Mouse (Mus musculus) cerebellum, adult 11-12 months (tissue): ENCODE data around the gene Cops4.

ENCODE experiments used
- DNase-seq: peaks from one replicate; pipeline ENCODE4 v3.0.0; 2022

The Cops4 gene

GRCm38 (mm10) chr5:100546294-100547080 is 28.4 kb downstream of the Cops4 start:
- no peak for DNase-seq

DNA sequence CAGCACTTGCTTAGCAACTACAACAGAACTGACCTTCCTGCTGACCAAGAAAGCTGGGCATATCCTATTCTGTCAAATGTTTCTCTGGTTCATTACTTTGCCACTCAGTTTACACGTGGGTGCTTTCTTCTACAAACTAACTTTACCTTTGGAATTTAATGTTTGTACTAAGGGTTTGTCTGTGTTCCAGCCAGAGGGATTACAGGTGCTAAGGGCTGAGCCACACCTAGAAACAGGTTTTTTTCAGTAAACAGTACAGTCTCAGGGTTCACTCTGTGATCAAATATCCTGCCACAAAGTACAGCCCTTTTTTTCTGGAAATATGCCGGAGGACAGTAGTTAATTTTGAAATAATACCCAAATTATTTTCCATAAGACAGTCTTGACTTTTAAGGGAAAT is 30.1 kb downstream of the Cops4 start:
- no peak for DNase-seq

GRCm38 (mm10) chr5:100549311-100549710 is 31.2 kb downstream of the Cops4 start:
- DNase-seq, result no peak

GRCm38 (mm10) chr5:100550151-100550550 is 32.0 kb downstream of the Cops4 start:
- DNase-seq, result no peak

DNA sequence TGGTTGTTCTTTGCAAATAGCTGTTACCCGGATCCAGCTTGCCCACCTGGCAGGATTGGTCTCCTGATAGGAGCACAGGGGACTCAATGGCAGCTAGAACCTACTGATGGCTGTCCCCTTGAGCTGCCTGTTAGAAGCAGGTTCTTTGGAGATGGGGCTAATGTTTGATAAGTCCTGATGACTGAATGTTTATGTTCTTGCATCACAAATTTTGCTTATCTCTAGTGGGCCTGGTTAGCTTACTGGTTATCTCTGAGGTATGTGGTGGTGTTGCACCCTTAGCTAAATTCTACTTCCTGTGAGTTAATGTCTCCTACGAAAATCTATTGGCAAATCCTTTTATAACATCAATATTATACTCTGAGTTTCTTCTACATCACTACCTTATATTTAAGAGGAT is 33.8 kb downstream of the Cops4 start:
- DNase-seq, result no peak

- DNase-seq, result no peak
These were observed 35.3 kb downstream of the Cops4 start for GRCm38 (mm10) chr5:100553426-100553825.

GRCm38 (mm10) chr5:100557019-100557418 is 38.9 kb downstream of the Cops4 start:
- no peak for DNase-seq

DNA sequence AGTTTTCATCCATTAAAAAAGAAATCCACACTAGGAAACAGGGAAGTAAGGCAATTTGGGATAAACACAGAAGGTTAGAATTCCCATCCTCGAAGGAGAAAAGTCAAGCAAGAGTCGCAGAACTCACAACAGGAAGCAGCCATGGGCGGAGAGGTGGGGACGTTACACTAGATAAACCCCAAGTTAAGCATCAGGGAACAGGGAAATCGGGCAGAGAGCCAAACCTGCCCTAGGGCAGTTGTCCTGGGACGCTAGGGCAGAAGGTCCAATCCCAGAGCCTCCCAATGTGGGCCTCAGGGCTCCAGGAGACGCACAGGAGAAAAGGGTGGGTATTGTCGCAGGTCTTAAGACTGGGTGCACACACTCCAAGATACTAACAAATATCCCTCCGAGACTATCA is 39.4 kb downstream of the Cops4 start:
- no peak for DNase-seq

- DNase-seq, result no peak
These were observed 40.7 kb downstream of the Cops4 start for GRCm38 (mm10) chr5:100558783-100559182.

GRCm38 (mm10) chr5:100559357-100559756 is 41.2 kb downstream of the Cops4 start:
- no peak for DNase-seq

DNA sequence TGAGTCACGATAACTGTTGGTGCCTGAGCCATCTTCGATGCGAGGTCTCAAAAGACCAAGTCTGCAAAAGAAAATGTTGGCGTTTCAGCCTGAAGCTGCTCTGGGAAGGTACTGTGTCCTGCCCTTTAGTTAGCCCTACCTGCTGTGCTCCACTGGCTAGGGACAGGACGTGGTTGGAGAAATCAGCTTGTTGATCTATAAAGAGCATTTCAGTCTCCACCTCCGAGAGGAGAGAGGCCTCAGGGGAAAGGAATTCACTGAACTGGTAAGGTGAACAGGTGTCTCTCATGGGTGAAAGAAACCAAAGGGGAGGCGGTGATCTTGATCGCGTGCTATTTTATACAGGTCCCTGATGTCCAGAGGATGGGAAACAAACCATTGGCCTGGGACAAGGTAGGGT is 44.6 kb downstream of the Cops4 start:
- DNase-seq, result no peak

- DNase-seq, result no peak
These were observed 48.7 kb downstream of the Cops4 start for GRCm38 (mm10) chr5:100566798-100567197.

GRCm38 (mm10) chr5:100567258-100568032 is 49.3 kb downstream of the Cops4 start:
- no peak for DNase-seq

DNA sequence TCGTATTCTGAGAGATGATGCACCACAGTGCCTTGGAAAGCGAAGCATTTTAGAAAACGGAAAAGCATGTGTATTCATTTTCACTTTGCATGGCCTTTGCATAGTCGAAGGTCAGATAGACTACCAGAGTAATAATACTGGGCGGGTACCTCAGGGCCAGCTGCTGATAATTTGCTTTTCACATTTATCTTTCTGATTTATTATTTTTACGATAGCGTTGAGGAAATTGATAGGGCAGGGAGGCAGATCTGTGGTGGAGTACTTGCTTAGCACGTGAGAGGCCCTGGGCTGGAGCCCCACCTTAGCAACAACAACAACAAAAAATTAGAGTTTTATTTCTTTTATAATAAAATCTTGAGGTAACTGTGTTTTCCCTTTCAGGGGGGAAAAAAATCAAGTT is 50.1 kb downstream of the Cops4 start:
- no peak for DNase-seq

- DNase-seq, result no peak
These were observed 50.7 kb downstream of the Cops4 start for GRCm38 (mm10) chr5:100568802-100569201.

- no peak for DNase-seq
These were observed 51.3 kb downstream of the Cops4 start for GRCm38 (mm10) chr5:100569250-100569934.

DNA sequence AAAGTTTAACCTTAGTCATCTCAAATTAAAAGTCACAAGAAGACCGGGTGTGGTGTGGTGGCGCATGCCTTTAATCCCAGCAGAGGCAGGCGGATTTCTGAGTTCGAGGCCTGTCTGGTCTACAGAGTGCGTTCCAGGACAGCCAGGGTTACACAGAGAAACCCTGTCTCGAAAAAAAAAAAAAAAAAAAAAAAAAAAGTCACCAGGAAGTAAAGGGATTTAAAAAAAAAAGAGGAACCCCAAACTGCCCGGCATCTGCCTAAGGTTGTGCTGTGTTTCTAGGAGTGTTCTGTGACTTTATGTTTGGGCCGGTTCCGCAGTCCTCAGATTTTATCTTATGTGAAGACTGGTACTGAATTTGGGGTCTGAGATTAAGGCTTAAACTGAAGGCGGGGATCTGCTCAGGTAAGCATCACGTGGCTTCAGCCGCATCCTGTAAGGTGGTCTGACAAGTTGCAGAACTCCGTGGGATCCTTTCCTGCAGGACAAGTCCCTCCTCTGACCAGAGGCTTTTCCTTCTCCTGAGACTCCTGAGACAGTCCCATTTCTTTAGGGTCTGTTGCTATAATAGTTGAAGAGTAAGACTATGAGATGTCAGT is 52.0 kb downstream of the Cops4 start:
- no peak for DNase-seq

DNA sequence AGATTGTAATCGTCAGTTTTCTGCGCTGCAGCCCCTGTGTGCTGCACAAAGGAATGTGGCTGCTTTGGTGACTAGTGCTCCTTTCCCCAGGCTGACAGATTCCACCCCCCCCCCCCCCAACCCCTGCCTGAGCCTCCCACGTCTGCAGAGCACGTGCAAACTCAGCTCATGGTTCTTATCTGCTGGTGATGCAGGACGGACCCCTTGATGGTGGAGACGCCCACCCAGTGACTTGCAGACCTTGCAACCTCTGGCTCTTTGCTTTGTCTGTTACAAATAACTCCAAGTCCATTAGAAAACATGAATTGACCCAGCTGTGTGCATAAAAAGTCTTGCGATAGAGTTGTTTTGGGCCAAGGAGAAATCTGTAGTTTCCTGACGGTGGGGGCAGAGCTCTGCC is 52.6 kb downstream of the Cops4 start:
- no peak for DNase-seq

- DNase-seq, result no peak
These were observed 54.0 kb downstream of the Cops4 start, which contains the start of gene Plac8 for GRCm38 (mm10) chr5:100572069-100572468. Plac8 (minus strand) TSS chr5:100572245.

GRCm38 (mm10) chr5:100573256-100573655 is 55.1 kb downstream of the Cops4 start:
- no peak for DNase-seq

DNA sequence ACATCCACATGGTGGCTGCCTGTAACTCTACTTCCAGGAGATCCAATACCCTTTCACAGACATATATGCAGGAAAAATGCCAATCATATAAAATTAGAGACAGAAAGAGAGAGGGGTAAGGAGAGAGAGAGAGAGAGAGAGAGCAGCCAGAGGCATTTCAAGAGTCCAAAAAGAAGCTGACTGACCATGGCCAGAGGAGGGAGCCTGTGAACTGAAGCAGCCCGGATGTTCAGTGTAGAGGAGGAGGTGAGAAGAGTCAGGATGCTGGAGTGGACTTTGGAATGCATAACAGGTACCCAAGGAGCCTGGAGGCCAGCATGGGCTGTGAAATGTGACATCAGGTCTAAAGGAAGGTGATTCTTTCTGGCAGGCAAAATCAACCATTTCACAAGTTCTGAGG is 56.7 kb downstream of the Cops4 start:
- no peak for DNase-seq

DNA sequence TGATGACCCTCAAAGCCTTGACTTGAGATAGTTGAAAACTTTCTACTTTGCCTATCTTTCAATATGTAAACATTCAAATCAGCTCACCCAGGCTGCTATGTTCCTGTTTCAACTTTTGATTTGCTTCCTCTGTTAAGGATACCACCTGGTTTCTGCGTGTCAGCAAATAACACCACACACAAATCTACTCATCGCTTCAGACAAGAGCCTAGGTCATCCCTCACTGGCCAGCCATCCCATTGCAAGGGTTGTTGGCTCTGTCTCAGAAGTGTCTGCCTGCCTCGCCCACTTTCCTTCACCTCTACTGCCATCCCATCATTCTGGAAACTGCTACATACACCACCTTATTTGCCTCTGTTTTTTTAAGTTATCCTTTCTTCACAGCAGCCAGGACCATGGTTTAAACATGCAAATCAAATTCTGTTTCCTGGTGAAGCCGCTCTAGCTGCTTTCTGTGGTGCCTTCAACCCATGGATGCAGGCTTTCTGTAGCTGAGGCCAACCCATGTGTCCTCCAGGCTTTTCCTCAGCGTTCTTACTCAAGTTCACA is 60.8 kb downstream of the Cops4 start:
- DNase-seq, result no peak
